In genomic region chr6:28261307-28262197, GRCm38 (mm10) we compare ENCODE assay signal across 8 mouse cellular contexts.
DNase-seq lines count a peak whose midpoint lies in the region; TF ChIP-seq lines count a peak whose summit lies in the region.

No protein-coding gene starts in this region.

- no peaks in the 10 kb centered on the region for H3K9me3 ChIP-seq in megakaryocyte, embryonic 14.5 days

- DNase-seq in WW6 (ENCODE audit: low read depth, low spot score) = peak; percentile 65
- peak; percentile 75 to 82 for DNase-seq in cerebellum, postnatal 4 days (ENCODE audit: low spot score in 2 of 2)
- DNase-seq in gastrocnemius, adult 2 months = peak; percentile 95
- peak; percentile 28 for DNase-seq in hindlimb bud, embryonic 11.5 days (ENCODE audit: extremely low spot score, low read depth, low spot score)
- peak; percentile 71 to 88 for DNase-seq in left cerebral cortex, adult 8-10 months (ENCODE audit: low spot score in 2 of 2)
- peak; percentile 92 to 93 for DNase-seq in right cerebral cortex, postnatal 10 days (ENCODE audit: low spot score in 2 of 2)
- DNase-seq in urinary bladder, postnatal 25 days (ENCODE audit: low spot score) = peak; percentile 81

- peak overlapping the region; percentile 95 for H3K27ac ChIP-seq in gastrocnemius, adult 2 months

- H3K36me3 ChIP-seq in megakaryocyte, embryonic 14.5 days (replicated peaks; ENCODE audit: low read length) = peaks cover 24% of the 10 kb centered on the region

- no peaks in the 10 kb centered on the region for H3K27me3 ChIP-seq in megakaryocyte, embryonic 14.5 days (replicated peaks)

- peaks cover 25% of the 10 kb centered on the region for H3K4me1 ChIP-seq in megakaryocyte, embryonic 14.5 days

- intact Hi-C loops in gastrocnemius, adult 2 months (cut with DNase I) = loop anchor here (2.0 to 5.0 kb wide), 3 partner anchors 47 to 216 kb away; partner anchors contain the start of genes Arf5 and Snd1

- H3K4me3 ChIP-seq in gastrocnemius, adult 2 months = peak overlapping the region; percentile 91
- peak overlapping the region; percentile 93 for H3K4me3 ChIP-seq in megakaryocyte, embryonic 14.5 days (replicated peaks)

- TF ChIP-seq CTCF in gastrocnemius, adult 2 months (IDR thresholded peaks at IDR 0.05) = no peak

Comparison
In these comparisons a context has a peak if more than half of its experiments do, and no peak if none do; other contexts are left out.
1. Peak in every context shown above with its lines: DNase-seq, H3K4me3 ChIP-seq and H3K27ac ChIP-seq.
2. DNase-seq: peak in every context shown above with its lines; median percentile 95 in gastrocnemius, adult 2 months; 92 in right cerebral cortex, postnatal 10 days; 81 in urinary bladder, postnatal 25 days; 80 in left cerebral cortex, adult 8-10 months; 78 in cerebellum, postnatal 4 days; 65 in WW6; 28 in hindlimb bud, embryonic 11.5 days.